Mouse (Mus musculus) retina, postnatal 1 day (tissue): ENCODE results near the gene Cyp3a59.
"Not testable (repeated sequence)": the region's sequence is repeated elsewhere in the genome, so short reads cannot be mapped to it uniquely, and the experiment has no call there.

Experiments used
- DNase-seq: peaks from one replicate; pipeline ENCODE4 v3.0.0-alpha.2; 2012

Cyp3a59 gene

GRCm38 (mm10) chr5:146078945-146079344, at the start of gene Cyp3a59:
Gene Cyp3a59, plus strand, starts transcription at chr5:146079257.
- not testable (repeated sequence) for DNase-seq

GRCm38 (mm10) chr5:146070099-146070498, 9.0 kb upstream of the Cyp3a59 start:
- DNase-seq: no peak

GRCm38 (mm10) chr5:146147903-146148302, 68.8 kb downstream of the Cyp3a59 start:
- peak; percentile 10 for DNase-seq

GRCm38 (mm10) chr5:146150454-146150853, 71.4 kb downstream of the Cyp3a59 start:
- no peak for DNase-seq

GRCm38 (mm10) chr5:146158326-146158725, 79.3 kb downstream of the Cyp3a59 start:
- DNase-seq: not testable (repeated sequence)

GRCm38 (mm10) chr5:146160439-146160838, 81.4 kb downstream of the Cyp3a59 start, which contains the start of gene Gm5565:
Gene Gm5565, minus strand, starts transcription at chr5:146160539.
- DNase-seq: not testable (repeated sequence)
